Mouse (Mus musculus) layer of hippocampus, postnatal 14 days (tissue): ENCODE results near the gene Lgi1. TPM values are rescaled to one million over a fixed set of nuclear protein-coding genes. Genes with fewer than 3 reads are reported as not detected.

Experiments
- DNase-seq, 2 experiments: peaks; one replicate each; pipeline ENCODE4 v3.0.0; 2021 to 2022; ENCODE audit warnings: low spot score in 2 of 2, mixed read lengths in 1 of 2
- total RNA-seq, 2 experiments: library from RNA; stranded (reverse); gene quantifications; 2 replicates each; pipeline ENCODE4 v1.2.3; 2021

The Lgi1 gene
- total RNA-seq, 2 experiments from 2014 or later = 155 to 168 TPM

GRCm38 (mm10) chr19:38357956-38358623 lies 93.8 kb downstream of the Lgi1 start:
- DNase-seq = no peak

GRCm38 (mm10) chr19:38359287-38359686 lies 95.0 kb downstream of the Lgi1 start:
- DNase-seq = no peak

Other genes with a start within 250 kb of the Lgi1 start
- gene Myof, start 221.0 kb upstream of the Lgi1 start, total RNA-seq = 1 to 10 TPM; 5.6 to 7.9 TPM
- gene Cep55, start 209.5 kb upstream of the Lgi1 start, total RNA-seq = 1 to 10 TPM in 1 of 2 experiments, under 1 TPM in 1; 0.45 to 1.3 TPM
- gene Ffar4, start 167.5 kb upstream of the Lgi1 start, total RNA-seq = not detected
- gene Rbp4, start 139.3 kb upstream of the Lgi1 start, total RNA-seq = 1 to 10 TPM; 6.1 to 6.6 TPM
- under 1 TPM in 1 of 2 experiments, not detected in 1; 0.12 TPM for gene Pde6c, start 131.8 kb upstream of the Lgi1 start, total RNA-seq
- gene Fra10ac1, start 40.4 kb upstream of the Lgi1 start, total RNA-seq = 10 to 100 TPM; 16.4 to 18.1 TPM
- 1 to 10 TPM; 3.3 to 3.8 TPM for gene Slc35g1, start 131.4 kb downstream of the Lgi1 start, total RNA-seq
- gene Plce1, start 216.6 kb downstream of the Lgi1 start, total RNA-seq = 10 to 100 TPM; 13.4 to 14.3 TPM